Mouse (Mus musculus): ENCODE data around the gene Mylk. TPM values are rescaled to one million over a fixed set of nuclear protein-coding genes. Genes with fewer than 3 reads are reported as not detected.

Mylk gene
- polyA plus RNA-seq, 1 experiment: not detected

- WGBS: 87% methylated on average over 9 of the region's 9 CpGs
- no peak for TF ChIP-seq POLR2A (IDR thresholded peaks at IDR 0.05; ENCODE audit: insufficient read depth, low read depth, low read length)
- TF ChIP-seq CTCF (IDR thresholded peaks at IDR 0.05; ENCODE audit: insufficient read depth, low read depth, low read length): no peak
- H3K27ac ChIP-seq (ENCODE audit: insufficient read depth, low read depth, low read length): no peak overlapping the region
- no peaks in the 10 kb centered on the region for H3K4me1 ChIP-seq (ENCODE audit: control insufficient read depth, insufficient read depth, low read length)
- H3K4me3 ChIP-seq (ENCODE audit: insufficient read depth, low read depth, low read length): no peak overlapping the region
Observed at GRCm38 (mm10) chr16:34763959-34764591, 19.1 kb downstream of the Mylk start.

- WGBS: 98% methylated on average over 1 of the region's 1 CpGs
- H3K4me1 ChIP-seq (ENCODE audit: control insufficient read depth, insufficient read depth, low read length): no peaks in the 10 kb centered on the region
- no peak overlapping the region for H3K4me3 ChIP-seq (ENCODE audit: insufficient read depth, low read depth, low read length)
- TF ChIP-seq POLR2A (IDR thresholded peaks at IDR 0.05; ENCODE audit: insufficient read depth, low read depth, low read length): no peak
- TF ChIP-seq CTCF (IDR thresholded peaks at IDR 0.05; ENCODE audit: insufficient read depth, low read depth, low read length): no peak
- no peak overlapping the region for H3K27ac ChIP-seq (ENCODE audit: insufficient read depth, low read depth, low read length)
Observed at GRCm38 (mm10) chr16:34765666-34766065, 20.7 kb downstream of the Mylk start.

GRCm38 (mm10) chr16:34766193-34766592, 21.2 kb downstream of the Mylk start:
- WGBS: 78% methylated on average over 1 of the region's 1 CpGs
- TF ChIP-seq POLR2A (IDR thresholded peaks at IDR 0.05; ENCODE audit: insufficient read depth, low read depth, low read length) (no peak), CTCF (IDR thresholded peaks at IDR 0.05; ENCODE audit: insufficient read depth, low read depth, low read length) (no peak)
- Histone ChIP-seq H3K27ac (ENCODE audit: insufficient read depth, low read depth, low read length) (no peak overlapping the region), H3K4me1 (ENCODE audit: control insufficient read depth, insufficient read depth, low read length) (no peaks in the 10 kb centered on the region), H3K4me3 (ENCODE audit: insufficient read depth, low read depth, low read length) (no peak overlapping the region)

- no peak overlapping the region for H3K27ac ChIP-seq (ENCODE audit: insufficient read depth, low read depth, low read length)
- 95% methylated on average over 2 of the region's 2 CpGs for WGBS
- no peak overlapping the region for H3K4me3 ChIP-seq (ENCODE audit: insufficient read depth, low read depth, low read length)
- TF ChIP-seq CTCF (IDR thresholded peaks at IDR 0.05; ENCODE audit: insufficient read depth, low read depth, low read length): no peak
- TF ChIP-seq POLR2A (IDR thresholded peaks at IDR 0.05; ENCODE audit: insufficient read depth, low read depth, low read length): no peak
- no peaks in the 10 kb centered on the region for H3K4me1 ChIP-seq (ENCODE audit: control insufficient read depth, insufficient read depth, low read length)
Observed at GRCm38 (mm10) chr16:34767443-34767842, 22.4 kb downstream of the Mylk start.

GRCm38 (mm10) chr16:34768436-34768835, 23.4 kb downstream of the Mylk start:
- Histone ChIP-seq H3K4me1 (ENCODE audit: control insufficient read depth, insufficient read depth, low read length) (no peaks in the 10 kb centered on the region), H3K4me3 (ENCODE audit: insufficient read depth, low read depth, low read length) (no peak overlapping the region), H3K27ac (ENCODE audit: insufficient read depth, low read depth, low read length) (no peak overlapping the region)
- TF ChIP-seq POLR2A (IDR thresholded peaks at IDR 0.05; ENCODE audit: insufficient read depth, low read depth, low read length) (no peak), CTCF (IDR thresholded peaks at IDR 0.05; ENCODE audit: insufficient read depth, low read depth, low read length) (no peak)
- 66% methylated on average over 4 of the region's 4 CpGs for WGBS

GRCm38 (mm10) chr16:34770127-34770526, 25.1 kb downstream of the Mylk start:
- H3K4me3 ChIP-seq (ENCODE audit: insufficient read depth, low read depth, low read length): no peak overlapping the region
- 89% methylated on average over 4 of the region's 4 CpGs for WGBS
- no peak for TF ChIP-seq POLR2A (IDR thresholded peaks at IDR 0.05; ENCODE audit: insufficient read depth, low read depth, low read length)
- no peak for TF ChIP-seq CTCF (IDR thresholded peaks at IDR 0.05; ENCODE audit: insufficient read depth, low read depth, low read length)
- no peak overlapping the region for H3K27ac ChIP-seq (ENCODE audit: insufficient read depth, low read depth, low read length)
- no peaks in the 10 kb centered on the region for H3K4me1 ChIP-seq (ENCODE audit: control insufficient read depth, insufficient read depth, low read length)

GRCm38 (mm10) chr16:34772445-34773032, 27.5 kb downstream of the Mylk start:
- TF ChIP-seq CTCF (IDR thresholded peaks at IDR 0.05; ENCODE audit: insufficient read depth, low read depth, low read length): no peak
- WGBS: 29% methylated on average over 4 of the region's 4 CpGs
- no peak overlapping the region for H3K4me3 ChIP-seq (ENCODE audit: insufficient read depth, low read depth, low read length)
- H3K27ac ChIP-seq (ENCODE audit: insufficient read depth, low read depth, low read length): no peak overlapping the region
- no peaks in the 10 kb centered on the region for H3K4me1 ChIP-seq (ENCODE audit: control insufficient read depth, insufficient read depth, low read length)

- TF ChIP-seq POLR2A (IDR thresholded peaks at IDR 0.05; ENCODE audit: insufficient read depth, low read depth, low read length) (no peak), CTCF (IDR thresholded peaks at IDR 0.05; ENCODE audit: insufficient read depth, low read depth, low read length) (no peak)
- Histone ChIP-seq H3K4me1 (ENCODE audit: control insufficient read depth, insufficient read depth, low read length) (no peaks in the 10 kb centered on the region), H3K27ac (ENCODE audit: insufficient read depth, low read depth, low read length) (no peak overlapping the region), H3K4me3 (ENCODE audit: insufficient read depth, low read depth, low read length) (no peak overlapping the region)
- WGBS: 71% methylated on average over 1 of the region's 1 CpGs
Observed at GRCm38 (mm10) chr16:34782442-34782841, 37.4 kb downstream of the Mylk start.

GRCm38 (mm10) chr16:34783536-34783935, 38.5 kb downstream of the Mylk start:
- WGBS: 92% methylated on average over 5 of the region's 5 CpGs
- no peak for TF ChIP-seq CTCF (IDR thresholded peaks at IDR 0.05; ENCODE audit: insufficient read depth, low read depth, low read length)
- no peak for TF ChIP-seq POLR2A (IDR thresholded peaks at IDR 0.05; ENCODE audit: insufficient read depth, low read depth, low read length)
- no peak overlapping the region for H3K4me3 ChIP-seq (ENCODE audit: insufficient read depth, low read depth, low read length)
- no peaks in the 10 kb centered on the region for H3K4me1 ChIP-seq (ENCODE audit: control insufficient read depth, insufficient read depth, low read length)
- no peak overlapping the region for H3K27ac ChIP-seq (ENCODE audit: insufficient read depth, low read depth, low read length)
